Mouse (Mus musculus): ENCODE measurements at regions not wholly inside any gene's neighbourhood (a gene's known extent, or its start where the extent isn't known, plus 50 kb on each side); places are given as distances from the start of the nearest gene placed in this dataset.
"Not testable (repeated sequence)": the region's sequence is repeated elsewhere in the genome, so short reads cannot be mapped to it uniquely, and the experiment has no call there.

- DNase-seq (ENCODE audit: low read depth, low spot score) = no peak
Measured at GRCm38 (mm10) chr17:60966401-60966800, 1914.7 kb downstream of the Efna5 start.

GRCm38 (mm10) chr17:60965660-60966059, 1915.5 kb downstream of the Efna5 start:
- DNase-seq (ENCODE audit: low read depth, low spot score) = peak; percentile 42

GRCm38 (mm10) chr17:60951464-60951863, 1929.7 kb downstream of the Efna5 start:
- DNase-seq (ENCODE audit: low read depth, low spot score) = no peak

GRCm38 (mm10) chr17:60937754-60938508, 1924.8 kb upstream of the Nudt12 start:
- DNase-seq (ENCODE audit: low read depth, low spot score) = no peak

- no peak for DNase-seq (ENCODE audit: low read depth, low spot score)
Measured at GRCm38 (mm10) chr17:60934223-60934622, 1921.1 kb upstream of the Nudt12 start.

GRCm38 (mm10) chr17:60925822-60926383, 1912.7 kb upstream of the Nudt12 start:
- no peak for DNase-seq (ENCODE audit: low read depth, low spot score)

GRCm38 (mm10) chr17:60882721-60883120, 1869.5 kb upstream of the Nudt12 start:
- DNase-seq (ENCODE audit: low read depth, low spot score) = not testable (repeated sequence)

- no peak for DNase-seq (ENCODE audit: low read depth, low spot score)
Measured at GRCm38 (mm10) chr17:60857445-60857844, 1844.3 kb upstream of the Nudt12 start.

- DNase-seq (ENCODE audit: low read depth, low spot score) = no peak
Measured at GRCm38 (mm10) chr17:60854659-60855058, 1841.5 kb upstream of the Nudt12 start.

- DNase-seq (ENCODE audit: low read depth, low spot score) = not testable (repeated sequence)
Measured at GRCm38 (mm10) chr17:60838794-60839193, 1825.6 kb upstream of the Nudt12 start.

- no peak for DNase-seq (ENCODE audit: low read depth, low spot score)
Measured at GRCm38 (mm10) chr17:60832531-60832930, 1819.4 kb upstream of the Nudt12 start.

GRCm38 (mm10) chr17:60830498-60830897, 1817.3 kb upstream of the Nudt12 start:
- no peak for DNase-seq (ENCODE audit: low read depth, low spot score)

GRCm38 (mm10) chr17:60804715-60805449, 1791.7 kb upstream of the Nudt12 start:
- DNase-seq (ENCODE audit: low read depth, low spot score) = no peak

GRCm38 (mm10) chr17:60762270-60762669, 1749.1 kb upstream of the Nudt12 start:
- DNase-seq (ENCODE audit: low read depth, low spot score) = no peak

GRCm38 (mm10) chr17:60761100-60761499, 1747.9 kb upstream of the Nudt12 start:
- no peak for DNase-seq (ENCODE audit: low read depth, low spot score)

- DNase-seq (ENCODE audit: low read depth, low spot score) = no peak
Measured at GRCm38 (mm10) chr17:60742856-60743255, 1729.7 kb upstream of the Nudt12 start.

GRCm38 (mm10) chr17:60738211-60738610, 1725.0 kb upstream of the Nudt12 start:
- no peak for DNase-seq (ENCODE audit: low read depth, low spot score)

GRCm38 (mm10) chr17:60720138-60720537, 1707.0 kb upstream of the Nudt12 start:
- no peak for DNase-seq (ENCODE audit: low read depth, low spot score)

- no peak for DNase-seq (ENCODE audit: low read depth, low spot score)
Measured at GRCm38 (mm10) chr17:60717931-60718621, 1704.9 kb upstream of the Nudt12 start.

GRCm38 (mm10) chr17:60717494-60717893, 1704.3 kb upstream of the Nudt12 start:
- no peak for DNase-seq (ENCODE audit: low read depth, low spot score)

Measured in ZHBTc4 (cell line).